Mouse (Mus musculus) liver, postnatal 0 days (tissue): ENCODE results near the gene Telo2. TPM values are rescaled to one million over a fixed set of nuclear protein-coding genes. Genes with fewer than 3 reads are reported as not detected.

Experiments
- ATAC-seq: fragments of 200-750 bp; cut with Nextera tagmentation; 2 replicates; pipeline ENCODE4 v1.8.0; 2017; ENCODE audit warnings: mild to moderate bottlenecking, moderate library complexity
- DNase-seq: peaks from one replicate; pipeline ENCODE4 v3.0.0-alpha.2; 2016
- H3K27ac ChIP-seq: fragments of 300-500 bp; sonication (generic); 2 replicates; pipeline ENCODE4 v1.5.1; 2014; ENCODE audit warnings: antibody characterized with exemption, moderate library complexity, mild to moderate bottlenecking, low read depth
- H3K27me3 ChIP-seq: fragments of 300-500 bp; sonication (generic); 2 replicates; pipeline ENCODE4 v1.6.1; 2014; ENCODE audit warnings: low read length, control low read depth, mixed read lengths; ENCODE audit not compliant: insufficient read depth
- H3K36me3 ChIP-seq: fragments of 300-500 bp; sonication (generic); replicated peaks from 2 replicates; pipeline ENCODE4 v1.6.1; 2014; ENCODE audit warnings: mild to moderate bottlenecking, control low read depth, low read length, moderate library complexity, mixed read lengths; ENCODE audit not compliant: insufficient read depth
- H3K4me1 ChIP-seq: fragments of 300-500 bp; sonication (generic); 2 replicates; pipeline ENCODE4 v1.6.1; 2014; ENCODE audit warnings: antibody characterized with exemption, mild to moderate bottlenecking, control low read depth; ENCODE audit not compliant: insufficient read depth
- H3K4me2 ChIP-seq: fragments of 300-500 bp; sonication (generic); 2 replicates; pipeline ENCODE4 v1.6.1; 2014; ENCODE audit warnings: low read depth, mild to moderate bottlenecking, low read length, moderate library complexity, mixed read lengths
- H3K4me3 ChIP-seq: fragments of 300-500 bp; sonication (generic); 2 replicates; pipeline ENCODE4 v1.5.1; 2014; ENCODE audit warnings: low read depth, low read length
- H3K9ac ChIP-seq: fragments of 300-500 bp; sonication (generic); replicated peaks from 2 replicates; pipeline ENCODE4 v1.6.1; 2014; ENCODE audit warnings: mild to moderate bottlenecking, moderate library complexity
- H3K9me3 ChIP-seq: fragments of 300-500 bp; sonication (generic); 2 replicates; pipeline ENCODE4 v1.6.1; 2016; ENCODE audit warnings: mild to moderate bottlenecking, control low read depth, low read length, mixed read lengths
- CTCF ChIP-seq: sonication (generic); IDR thresholded peaks from 2 replicates; pipeline ENCODE4 v1.5.1; 2016; ENCODE audit warnings: antibody characterized with exemption, low read depth
- EP300 ChIP-seq: IDR thresholded peaks from 2 replicates; pipeline ENCODE4 v1.6.1; 2016; ENCODE audit warnings: antibody characterized with exemption, low read depth, mild to moderate bottlenecking
- WGBS: fragments of 180-500 bp; shearing (Covaris S2); extraction: QIAGEN DNeasy Blood & Tissue Kit; methylation state at CpG from one replicate; pipeline ENCODE4 v1.1.7; 2014; ENCODE audit not compliant: insufficient replicate concordance; 5-methylcytosine and 5-hydroxymethylcytosine counted together
- polyA plus RNA-seq: library from polyadenylated mRNA; unstranded; fragments of >200 nt; fragmentation: Nextera tagmentation; extraction: Ambion mirVana; gene quantifications from 2 replicates; pipeline ENCODE4 v1.2.1, GENCODE M21; 2015

Gene Telo2
- polyA plus RNA-seq, 1 experiment from 2014 or later, result 5.3 TPM

DNA sequence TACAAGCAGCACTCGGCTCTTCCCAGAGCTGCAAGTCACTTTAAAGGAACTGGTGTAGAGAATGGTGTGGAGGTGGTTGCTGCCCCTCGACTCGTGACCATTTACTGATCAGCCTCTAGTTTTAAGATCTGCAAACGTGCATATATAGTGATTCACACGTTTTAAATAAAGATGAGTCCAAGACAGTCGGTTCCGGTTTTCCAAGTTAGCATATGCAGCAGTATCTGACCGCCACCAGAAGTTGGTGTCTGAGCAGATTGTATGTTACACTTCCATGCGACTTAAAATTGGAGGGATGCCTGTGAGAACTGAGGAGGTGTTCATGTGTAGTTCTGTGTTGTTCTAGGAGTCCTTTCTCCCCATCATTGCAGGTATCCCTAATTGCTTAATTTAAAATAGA lies 62.5 kb downstream of the Telo2 start:
- Histone ChIP-seq H3K27me3 (no peaks in the 10 kb centered on the region), H3K4me3 (no peak overlapping the region), H3K9ac (no peak overlapping the region), H3K36me3 (peaks cover 18% of the 10 kb centered on the region), H3K9me3 (no peaks in the 10 kb centered on the region), H3K4me2 (no peak overlapping the region), H3K4me1 (no peaks in the 10 kb centered on the region), H3K27ac (no peak overlapping the region)
- no peak for DNase-seq
- 82% methylated on average over 9 of the region's 9 CpGs for WGBS
- ATAC-seq, result no peak
- TF ChIP-seq EP300, result no peak
- TF ChIP-seq CTCF, result no peak

Other genes with a start within 250 kb of the Telo2 start
- 28.0 and 32.4 TPM in 2 replicates for gene Igfals, start 250.0 kb downstream of the Telo2 start, polyA plus RNA-seq
- gene Nubp2, start 229.6 kb downstream of the Telo2 start, polyA plus RNA-seq, result 41.5 and 46.4 TPM in 2 replicates
- gene Spsb3, start 229.3 kb downstream of the Telo2 start, polyA plus RNA-seq, result 43.5 and 45.5 TPM in 2 replicates
- 11.3 and 11.9 TPM in 2 replicates for gene Eme2, start 220.9 kb downstream of the Telo2 start, polyA plus RNA-seq
- gene Mrps34, start 220.9 kb downstream of the Telo2 start, polyA plus RNA-seq, result 99.6 and 101 TPM in 2 replicates
- gene Nme3, start 219.5 kb downstream of the Telo2 start, polyA plus RNA-seq, result 37.1 and 37.8 TPM in 2 replicates
- 4.0 and 4.5 TPM in 2 replicates for gene Mapk8ip3, start 179.0 kb downstream of the Telo2 start, polyA plus RNA-seq
- gene Jpt2, start 155.3 kb downstream of the Telo2 start, polyA plus RNA-seq, result 22.4 and 25.1 TPM in 2 replicates
- 1.4 and 1.8 TPM in 2 replicates for gene Cramp1l, start 100.2 kb downstream of the Telo2 start, polyA plus RNA-seq
- 36.9 and 42.7 TPM in 2 replicates for gene Ift140, start 99.9 kb downstream of the Telo2 start, polyA plus RNA-seq
- gene Tmem204, start 32.4 kb downstream of the Telo2 start, polyA plus RNA-seq, result 8.3 and 9.4 TPM in 2 replicates
- gene Ptx4, start 4.8 kb upstream of the Telo2 start, polyA plus RNA-seq, result not detected in 2 replicates
- gene Clcn7, start 17.4 kb upstream of the Telo2 start, polyA plus RNA-seq, result 7.3 and 8.6 TPM in 2 replicates
- not detected in 2 replicates for gene Ccdc154, start 46.5 kb upstream of the Telo2 start, polyA plus RNA-seq
- gene Gm38655, start 59.5 kb upstream of the Telo2 start, polyA plus RNA-seq, result not detected in 2 replicates
- gene BC003965, start 68.6 kb upstream of the Telo2 start, polyA plus RNA-seq, result 15.6 and 15.8 TPM in 2 replicates
- 2.3 and 3.4 TPM in 2 replicates for gene Unkl, start 72.4 kb upstream of the Telo2 start, polyA plus RNA-seq
- gene Gnptg, start 124.2 kb upstream of the Telo2 start, polyA plus RNA-seq, result 21.2 and 22.8 TPM in 2 replicates
- 19.1 and 19.7 TPM in 2 replicates for gene Tsr3, start 124.2 kb upstream of the Telo2 start, polyA plus RNA-seq
- 0.54 and 0.58 TPM in 2 replicates for gene Baiap3, start 140.4 kb upstream of the Telo2 start, polyA plus RNA-seq
- 155 and 164 TPM in 2 replicates for gene Ube2i, start 158.7 kb upstream of the Telo2 start, polyA plus RNA-seq
- gene Prss34, start 182.4 kb upstream of the Telo2 start, polyA plus RNA-seq, result 11.1 and 15.4 TPM in 2 replicates
- not detected in 2 replicates for gene Prss28, start 192.7 kb upstream of the Telo2 start, polyA plus RNA-seq
- not detected in 2 replicates for gene Prss29, start 202.7 kb upstream of the Telo2 start, polyA plus RNA-seq
- 0.06 TPM in 1 of 2 replicates, not detected in the other for gene Tpsab1, start 229.6 kb upstream of the Telo2 start, polyA plus RNA-seq